Mouse (Mus musculus): ENCODE measurements at regions not wholly inside any gene's neighbourhood (a gene's known extent, or its start where the extent isn't known, plus 50 kb on each side); places are given as distances from the start of the nearest gene placed in this dataset.
A peak's percentile ranks its signal among the peaks of the same experiment; 100 is the strongest.

GRCm38 (mm10) chr13:69069817-69070216 lies 70.5 kb upstream of the Adcy2 start:
- peak; percentile 69 for TF ChIP-seq EP300 (IDR thresholded peaks at IDR 0.05; ENCODE audit: low read depth)
- TF ChIP-seq CTCF (IDR thresholded peaks at IDR 0.05; ENCODE audit: low read depth): no peak

All from liver, postnatal 0 days (tissue).